Mouse (Mus musculus) A20 (cell line): ENCODE measurements around the gene Hs3st4.

Source experiments
- DNase-seq: peaks from one replicate; pipeline ENCODE4 v3.0.0-alpha.2; 2011; ENCODE audit warnings: low read depth, low spot score

The Hs3st4 gene

DNA sequence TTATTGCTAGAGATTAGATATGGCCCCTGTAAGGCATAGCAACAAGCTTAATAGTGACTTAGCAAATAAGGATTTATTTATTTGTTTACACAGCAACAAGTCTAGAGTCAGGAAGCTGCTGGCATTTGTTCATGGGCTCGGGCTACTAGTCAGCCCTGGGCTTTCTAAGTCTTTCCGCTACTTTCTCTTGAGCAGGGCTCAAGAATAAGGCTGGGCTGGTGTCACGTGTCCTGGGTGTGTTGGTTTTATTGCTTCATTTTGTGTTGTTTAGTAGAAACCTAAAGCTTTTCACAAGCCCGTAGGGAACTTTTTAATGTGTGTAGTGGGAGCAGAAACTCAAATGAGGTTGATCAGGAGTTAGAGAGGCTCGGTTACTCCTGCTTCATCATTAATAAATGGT lies 153.5 kb downstream of the Hs3st4 start:
- DNase-seq = no peak

DNA sequence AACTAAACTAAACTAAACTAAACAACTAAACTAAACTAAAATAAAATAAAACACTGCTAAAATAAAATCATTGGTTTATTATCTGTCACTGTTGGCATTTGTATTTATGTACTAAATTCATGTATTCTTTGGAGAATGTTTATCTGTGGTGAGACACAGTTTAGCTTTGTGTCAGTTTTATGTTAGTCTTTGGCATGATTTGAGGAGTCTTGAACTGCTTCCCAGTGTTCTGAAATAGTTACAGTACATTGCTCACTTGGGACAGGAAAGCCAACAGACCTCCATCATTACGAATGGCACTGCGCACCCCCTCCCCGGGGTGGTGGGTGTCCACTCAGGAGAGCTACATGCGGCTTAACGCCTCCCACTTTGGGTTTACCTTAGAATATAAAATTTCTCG lies 158.6 kb downstream of the Hs3st4 start:
- DNase-seq = no peak

DNA sequence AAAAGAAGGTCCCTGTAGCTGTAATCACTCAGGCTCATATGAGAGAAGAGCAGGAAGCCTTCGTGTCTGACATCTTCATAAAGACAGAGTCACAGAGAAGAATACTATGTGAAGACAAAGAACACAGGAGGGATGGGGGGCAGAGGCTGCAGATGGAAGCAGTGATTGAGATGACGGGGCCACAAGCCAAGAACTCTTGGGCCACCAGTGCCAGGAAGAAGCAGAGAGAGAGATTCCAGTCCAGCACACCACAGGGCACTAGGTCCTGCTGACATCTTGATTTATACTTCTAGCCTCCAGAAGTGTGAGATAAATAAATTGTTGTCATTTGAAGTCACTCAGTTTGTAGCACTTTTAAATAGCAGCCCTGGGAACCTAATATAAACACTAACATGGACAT lies 168.2 kb downstream of the Hs3st4 start:
- no peak for DNase-seq

DNA sequence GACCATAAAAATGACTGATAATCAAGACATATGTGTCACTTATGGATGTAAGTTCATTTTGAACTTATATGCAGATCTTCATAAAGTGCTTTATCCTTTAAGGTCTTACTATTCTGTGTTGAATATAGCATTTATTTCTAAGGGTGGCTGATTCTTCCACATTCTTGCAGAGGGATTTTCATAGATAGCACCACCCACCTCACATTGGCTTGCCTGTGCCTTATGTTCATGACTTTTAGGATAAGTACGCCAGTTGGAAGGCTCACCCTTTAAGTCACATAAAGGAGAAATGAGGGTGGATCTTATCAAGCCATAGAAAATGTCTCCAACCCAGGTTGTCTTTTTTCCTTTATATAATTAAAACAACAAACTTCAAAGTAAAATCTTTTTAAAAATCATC lies 180.6 kb downstream of the Hs3st4 start:
- no peak for DNase-seq

DNA sequence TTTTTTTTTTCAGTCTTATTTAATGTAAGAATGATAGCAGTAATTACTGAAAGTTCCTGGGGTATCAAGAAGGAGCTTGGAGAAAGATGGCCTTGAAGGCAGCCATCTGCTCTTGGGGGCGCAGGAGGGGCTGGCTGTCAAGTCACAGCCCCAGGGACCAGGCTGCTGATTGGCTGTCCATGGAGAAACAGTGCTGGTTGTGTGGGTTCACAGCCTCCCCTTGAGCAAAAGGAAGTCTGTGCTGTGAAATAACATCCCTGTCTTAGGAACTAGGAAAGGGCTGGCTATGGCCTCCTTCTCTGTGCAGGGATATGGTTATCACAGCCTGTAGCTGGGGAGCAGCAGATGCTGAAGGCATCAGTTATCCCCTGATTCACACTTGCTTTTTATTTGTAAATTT lies 183.6 kb downstream of the Hs3st4 start:
- DNase-seq = no peak

DNA sequence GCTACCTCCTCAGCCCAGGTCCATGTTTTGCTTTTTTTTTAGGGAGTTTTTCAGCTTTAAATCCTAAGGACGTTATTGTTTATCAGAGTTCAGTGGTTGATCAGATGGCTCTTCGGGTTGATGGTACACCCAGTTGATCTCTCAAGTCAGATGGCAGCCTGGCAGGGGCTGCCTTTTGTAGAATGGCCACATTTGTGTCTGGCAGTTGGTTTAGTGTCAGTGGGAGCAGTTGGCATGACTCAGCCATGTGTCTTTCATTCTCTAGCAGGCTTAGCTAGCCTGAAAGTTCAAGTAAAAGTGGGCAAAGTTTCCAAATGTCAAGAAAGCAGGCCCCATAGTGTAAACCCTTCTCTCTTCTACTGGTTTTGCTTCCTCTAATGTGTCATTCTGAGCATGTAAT lies 186.1 kb downstream of the Hs3st4 start:
- no peak for DNase-seq

DNA sequence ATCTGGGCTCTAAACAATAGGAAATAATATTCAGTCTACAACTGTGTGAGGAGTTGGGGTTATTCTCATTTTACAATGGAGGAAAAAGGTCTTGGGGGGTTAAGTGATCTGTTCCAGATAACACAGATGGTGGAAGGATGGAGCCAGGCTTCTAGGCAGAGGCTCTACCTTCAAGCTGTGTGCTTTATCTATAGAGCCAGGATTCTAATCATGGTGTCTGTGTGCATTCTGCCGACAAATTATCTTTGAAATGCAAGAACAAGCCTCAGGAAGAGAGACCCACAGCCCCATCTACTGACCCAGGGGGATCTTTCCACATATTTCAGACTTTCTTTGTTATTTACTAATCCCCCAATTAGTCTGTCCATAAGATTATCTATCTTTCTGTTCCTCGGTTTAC lies 187.3 kb downstream of the Hs3st4 start:
- DNase-seq = no peak

DNA sequence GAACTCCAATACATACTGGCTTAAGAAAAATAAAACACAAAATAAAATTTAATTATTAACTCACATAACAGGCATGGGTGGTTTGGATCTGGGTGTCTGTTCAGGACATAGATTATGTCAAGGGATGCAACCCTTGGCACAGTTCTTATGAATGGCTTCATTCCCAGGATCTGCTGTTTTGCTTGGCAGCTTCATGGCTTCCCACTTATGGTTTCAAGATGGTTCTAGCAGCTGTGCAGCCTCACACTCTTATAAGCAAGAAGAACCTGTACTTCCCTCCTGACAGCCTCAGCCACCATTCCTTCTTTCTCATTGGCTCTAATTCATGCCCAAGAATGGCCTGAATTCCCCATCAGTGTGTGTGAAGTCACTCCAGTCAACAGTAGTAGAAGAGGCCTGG lies 189.3 kb downstream of the Hs3st4 start:
- DNase-seq = no peak

DNA sequence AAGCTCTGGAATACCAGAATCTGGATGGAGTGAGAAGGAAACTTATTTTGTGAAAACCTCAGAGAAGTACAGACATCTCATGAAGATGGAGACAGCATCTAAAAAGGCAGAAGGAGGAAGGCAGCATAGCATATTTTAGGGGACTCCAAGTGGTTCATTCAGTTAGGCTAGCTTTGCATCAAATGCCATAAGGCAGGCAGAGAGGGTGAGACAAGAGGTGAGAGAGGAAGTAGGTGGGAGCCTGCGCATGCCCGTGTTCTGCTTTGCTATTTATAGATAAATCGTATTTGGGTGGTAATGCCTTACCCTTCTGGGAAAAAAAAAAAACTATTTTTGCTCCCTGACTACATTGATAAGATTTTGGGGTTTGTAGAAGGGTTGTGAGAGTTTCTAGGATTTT lies 198.3 kb downstream of the Hs3st4 start:
- DNase-seq = no peak

DNA sequence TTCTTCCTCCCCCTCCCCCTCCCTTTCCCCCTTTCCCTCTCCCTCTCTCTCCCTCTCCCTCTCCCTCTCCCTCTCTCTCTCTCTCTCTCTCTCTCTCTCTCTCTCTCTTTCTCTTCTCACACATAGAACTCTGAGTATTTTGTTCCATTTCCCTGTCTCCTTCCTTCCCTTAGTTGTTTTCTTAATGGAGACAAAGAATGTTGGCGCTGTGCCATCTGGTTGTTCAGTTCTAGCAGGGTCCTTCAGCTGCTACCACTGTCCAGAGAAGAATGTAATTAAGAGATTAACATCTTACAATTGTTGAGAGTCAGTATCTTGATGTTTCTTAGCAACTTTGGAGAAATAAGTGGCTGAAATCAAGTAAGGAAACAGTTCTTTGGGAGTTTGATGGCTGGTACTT lies 202.0 kb downstream of the Hs3st4 start:
- DNase-seq = no peak

DNA sequence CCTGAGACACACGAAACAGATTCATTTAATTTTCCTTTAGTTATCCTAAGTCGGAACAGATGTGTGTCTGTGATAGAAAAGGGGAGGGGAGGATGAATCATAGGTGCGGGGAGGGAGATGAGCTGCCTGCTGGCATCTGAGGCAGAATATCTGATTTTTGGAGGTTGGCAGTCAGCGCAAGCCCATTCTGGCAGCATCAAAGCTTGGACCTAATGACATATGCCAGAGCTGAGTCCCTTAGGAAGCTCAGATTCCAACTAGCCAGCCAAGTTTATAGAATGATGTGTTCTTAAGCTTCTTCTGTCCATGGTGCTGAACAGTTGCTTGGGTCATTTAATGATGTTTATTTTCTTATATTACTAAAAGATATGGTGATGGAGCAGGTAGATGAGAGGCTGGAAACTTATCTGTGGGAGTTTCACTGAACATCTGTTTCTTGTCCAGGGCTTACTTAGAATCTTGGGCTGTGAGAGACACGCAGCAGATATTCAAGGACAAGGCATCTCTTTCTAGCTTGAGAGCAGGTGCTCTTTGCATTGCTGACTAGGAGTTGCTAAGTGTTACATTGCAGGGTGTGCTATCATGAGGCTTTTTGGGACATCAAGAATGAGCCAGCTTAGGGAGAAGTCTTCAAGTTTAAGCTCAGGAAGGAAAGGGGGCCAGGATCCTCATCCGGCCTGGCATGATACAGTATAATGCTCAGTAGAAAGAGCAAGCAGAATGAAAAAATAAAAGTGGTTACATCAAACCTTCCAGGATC lies 216.3 kb downstream of the Hs3st4 start:
- DNase-seq = no peak

DNA sequence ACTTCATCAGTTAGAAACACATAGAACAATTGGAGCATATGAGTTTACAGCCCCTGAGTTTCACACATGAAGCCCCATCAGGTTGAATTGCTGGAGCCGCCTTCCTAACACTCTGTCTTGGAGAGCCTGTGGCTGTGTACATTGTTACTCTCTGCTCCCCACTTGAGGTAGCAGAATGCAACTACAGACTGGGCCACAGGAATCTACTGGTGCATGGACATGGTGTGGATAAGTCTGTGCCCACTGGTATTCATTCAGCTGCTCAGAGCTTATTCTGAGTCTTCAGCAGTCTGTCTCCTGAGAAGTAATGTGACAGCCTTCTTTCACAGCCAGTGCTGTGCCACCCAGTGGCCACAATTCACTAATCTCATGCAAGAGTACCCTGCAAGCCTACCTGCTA lies 234.3 kb downstream of the Hs3st4 start:
- no peak for DNase-seq

DNA sequence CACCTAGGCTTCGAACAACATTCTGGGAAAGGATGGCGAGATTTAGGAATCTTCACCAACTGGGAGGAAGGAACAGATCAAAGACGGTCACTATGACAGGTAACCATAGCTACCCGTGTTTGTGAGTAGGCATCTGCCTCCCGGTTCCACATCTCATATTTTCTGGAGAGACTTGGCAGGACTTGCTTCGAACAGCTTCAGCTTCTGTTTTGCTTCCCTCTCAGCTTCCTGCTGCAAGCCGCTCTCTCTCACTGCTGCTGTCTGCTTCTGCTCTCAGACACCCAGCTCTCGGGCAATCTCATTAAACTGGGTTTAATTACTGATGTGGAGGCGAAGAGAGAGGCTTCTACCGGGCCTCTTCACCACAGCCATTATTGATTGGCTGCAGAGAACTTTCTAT lies 237.9 kb downstream of the Hs3st4 start:
- DNase-seq = no peak

DNA sequence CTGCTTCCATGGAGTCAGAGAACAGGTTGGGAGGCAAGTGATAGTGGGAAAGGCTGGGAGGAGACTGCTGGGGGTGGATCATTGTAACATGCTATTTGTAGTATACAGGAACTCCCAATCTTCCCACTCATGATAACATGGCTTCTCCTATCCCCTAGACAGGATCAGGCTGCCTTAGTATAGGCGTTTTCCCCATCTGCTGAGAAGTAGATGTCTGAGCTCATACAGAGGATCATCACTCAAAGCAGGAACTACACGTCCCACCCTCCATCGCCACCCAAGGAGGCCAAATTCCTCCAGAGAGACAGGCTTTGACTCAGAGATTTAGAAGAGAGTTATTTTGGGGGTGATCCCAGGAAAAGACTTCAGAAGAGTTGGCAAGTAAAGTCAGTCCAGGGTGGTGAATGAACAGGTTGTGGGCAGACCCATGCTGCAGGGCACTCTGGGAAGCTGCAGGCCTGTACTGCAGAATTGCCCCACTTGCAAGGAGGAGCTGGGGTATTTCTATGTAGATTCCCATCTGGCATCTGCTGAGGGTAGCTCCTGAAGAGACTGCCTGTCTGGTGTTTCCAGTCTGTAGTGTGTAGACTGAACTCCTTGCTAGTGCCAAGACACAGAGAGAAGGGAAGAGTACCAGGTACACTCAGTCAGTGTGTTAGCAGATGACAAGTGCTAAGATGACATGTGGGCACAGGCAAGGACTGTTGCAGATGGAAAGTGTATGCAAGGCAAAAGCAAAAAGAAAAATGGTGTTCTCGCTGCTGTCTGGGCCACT lies 255.4 kb downstream of the Hs3st4 start:
- no peak for DNase-seq

DNA sequence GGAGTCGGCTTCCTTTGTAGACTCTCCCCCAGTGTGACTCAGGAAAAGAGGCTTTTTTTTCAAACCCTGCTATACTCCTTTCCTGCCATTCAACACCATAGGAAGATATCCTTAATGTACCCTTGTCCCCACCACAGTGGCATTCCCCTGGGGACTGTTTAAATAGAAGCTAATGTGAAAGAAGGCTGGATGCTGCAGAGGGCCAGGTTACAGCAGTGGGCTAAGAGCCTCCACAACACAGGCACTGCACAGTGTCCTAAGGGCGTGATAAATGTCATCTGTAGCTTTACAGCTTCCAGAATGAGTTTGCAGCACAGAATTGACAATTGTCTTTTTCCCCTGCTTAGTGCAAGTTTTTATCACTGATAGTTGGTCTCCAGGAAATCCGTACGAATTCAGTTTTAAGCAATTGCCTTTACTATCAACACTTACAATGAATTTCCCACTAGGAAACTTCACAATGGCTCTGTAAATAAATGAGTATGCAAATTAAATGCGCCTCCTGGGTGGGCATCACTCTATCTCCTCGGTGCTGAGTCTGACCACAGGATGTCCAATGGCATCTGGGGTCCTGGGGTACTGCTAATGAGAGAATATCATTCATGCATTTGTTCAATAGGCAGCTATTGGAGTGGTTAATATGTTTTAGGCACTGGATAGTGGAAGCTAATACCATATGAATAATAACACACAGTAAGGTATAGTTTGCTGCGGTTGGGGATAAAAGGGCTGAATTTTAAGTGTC lies 257.4 kb downstream of the Hs3st4 start:
- no peak for DNase-seq

DNA sequence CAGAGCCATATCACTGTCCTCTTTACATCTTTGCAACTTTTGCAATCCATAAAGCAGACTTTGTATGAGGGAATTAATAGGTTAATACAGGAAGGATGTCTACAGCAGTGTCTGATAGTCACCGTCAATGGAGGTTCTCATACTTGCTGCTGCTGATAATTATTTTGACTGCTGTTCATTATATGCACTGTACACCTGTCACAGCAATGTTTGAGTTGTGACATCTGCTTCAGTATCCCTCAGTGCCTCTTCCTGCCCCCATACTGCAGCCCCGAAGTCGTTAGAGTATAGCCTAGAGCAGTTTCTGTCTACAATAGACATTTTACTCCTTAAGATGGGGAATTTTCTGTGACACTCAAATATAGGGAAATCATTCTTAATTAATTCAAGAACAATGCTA lies 267.2 kb downstream of the Hs3st4 start:
- DNase-seq = no peak

DNA sequence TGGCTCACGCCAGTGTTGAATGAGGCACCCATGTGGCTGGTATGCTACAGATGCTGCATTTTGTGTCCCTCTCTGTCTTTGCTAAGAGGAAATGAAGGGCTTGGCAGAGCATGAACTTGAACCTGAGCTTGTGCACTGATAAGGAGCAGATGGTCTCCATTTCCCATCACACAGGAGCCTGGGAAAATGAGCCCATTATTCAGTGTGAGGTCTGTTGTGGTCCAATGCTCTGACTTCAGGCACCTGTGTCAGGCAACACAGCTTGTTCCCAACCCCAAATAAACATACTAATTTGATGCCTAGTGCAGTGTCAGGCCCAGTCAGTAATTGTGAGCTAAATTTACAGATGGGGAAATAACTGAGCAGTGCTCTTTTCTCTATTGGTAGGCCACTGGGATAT lies 267.9 kb downstream of the Hs3st4 start:
- no peak for DNase-seq

DNA sequence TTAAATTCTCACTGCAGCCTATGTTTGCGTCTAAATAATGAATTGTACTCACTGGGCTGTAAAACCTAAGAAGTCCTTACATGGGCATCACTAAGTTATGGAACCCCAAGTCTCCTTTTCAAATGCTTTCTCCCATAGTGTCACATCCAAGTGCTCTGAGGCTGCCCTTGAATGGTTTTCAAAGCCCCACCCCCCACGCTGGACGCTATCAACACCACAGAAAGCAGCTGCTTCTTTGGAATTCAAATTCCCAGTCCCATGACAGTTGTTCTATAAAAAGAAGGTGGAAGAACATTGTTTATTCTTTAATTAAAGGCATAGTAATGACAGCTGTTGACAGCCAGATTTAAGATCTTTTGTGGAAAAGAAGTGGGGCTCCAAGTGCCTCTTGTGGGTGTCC lies 275.8 kb downstream of the Hs3st4 start:
- DNase-seq = no peak

DNA sequence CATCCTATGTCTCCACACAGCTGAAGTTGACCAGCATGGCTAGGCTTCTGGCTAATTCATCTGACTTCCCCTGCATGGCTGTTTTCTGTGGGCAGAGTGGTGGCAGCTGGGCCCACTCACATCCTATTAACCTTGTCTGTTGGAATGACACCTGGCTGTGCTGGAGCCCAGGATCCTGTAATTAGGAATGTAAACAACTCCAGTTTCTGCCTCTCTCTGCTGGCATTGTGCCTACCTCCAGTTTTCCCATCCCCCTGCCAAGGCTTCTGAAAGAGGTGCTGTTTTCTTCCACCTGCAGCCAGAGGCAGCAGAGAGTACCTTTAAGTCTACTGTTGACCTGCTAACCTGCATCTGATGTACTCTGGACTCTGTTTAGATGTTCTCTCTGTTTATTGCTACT lies 288.1 kb downstream of the Hs3st4 start:
- no peak for DNase-seq

DNA sequence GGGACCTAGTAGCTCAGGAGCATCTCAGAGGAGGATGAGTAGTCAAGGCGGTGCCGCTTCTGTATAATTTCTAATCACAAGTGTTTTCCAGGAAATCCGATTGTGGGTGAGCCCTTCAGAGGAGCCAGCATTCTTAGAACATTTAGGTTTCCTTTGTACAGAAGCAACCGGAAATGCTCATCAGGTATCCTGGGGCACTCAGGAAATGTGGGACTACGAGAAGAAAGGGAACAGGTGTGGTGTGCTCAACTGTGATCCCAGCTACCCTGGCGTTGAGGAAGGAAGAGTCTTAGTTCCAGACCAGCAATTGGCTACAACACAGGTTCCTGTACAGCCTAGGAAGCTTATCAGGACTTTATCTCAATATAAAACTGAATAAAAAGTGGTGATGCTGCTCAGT lies 307.2 kb downstream of the Hs3st4 start:
- DNase-seq = no peak

DNA sequence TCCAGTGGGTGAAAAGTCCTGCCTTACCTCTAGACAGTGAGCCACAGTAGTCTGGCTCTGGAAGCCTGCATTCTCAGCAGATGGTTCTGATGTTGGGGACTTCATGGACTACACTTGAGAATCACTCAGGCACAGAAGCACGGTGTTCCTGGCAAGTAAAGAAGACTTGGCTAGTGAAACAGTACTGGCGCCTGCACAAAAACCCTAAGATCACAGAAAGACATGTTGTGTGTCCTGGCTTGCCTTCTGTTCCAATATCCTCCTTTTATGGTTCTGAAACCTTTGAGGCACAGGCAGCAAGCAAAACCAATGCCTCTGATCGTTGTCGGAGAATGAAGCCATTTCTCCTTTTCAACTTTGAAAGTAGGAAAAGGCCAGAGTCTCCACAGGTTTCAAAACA lies 336.8 kb downstream of the Hs3st4 start:
- DNase-seq = no peak

DNA sequence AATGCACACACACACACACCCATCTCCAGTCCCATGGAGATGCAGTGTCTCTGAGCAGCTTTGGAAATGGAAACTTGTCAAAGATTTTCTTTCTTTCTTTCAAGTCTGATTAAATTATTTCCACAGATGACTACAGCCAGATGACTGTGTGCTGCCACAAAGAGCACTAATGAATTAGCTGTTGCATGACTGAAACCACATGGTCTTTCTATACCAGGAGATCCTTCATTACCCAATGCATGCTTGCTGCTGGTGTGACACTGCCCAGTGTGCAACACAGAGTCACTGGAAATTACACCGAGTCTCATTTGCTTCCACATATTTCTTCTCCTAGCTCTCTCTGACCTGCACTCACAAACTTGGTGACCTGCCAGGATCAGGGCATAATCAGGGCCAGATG lies 353.0 kb downstream of the Hs3st4 start:
- no peak for DNase-seq

DNA sequence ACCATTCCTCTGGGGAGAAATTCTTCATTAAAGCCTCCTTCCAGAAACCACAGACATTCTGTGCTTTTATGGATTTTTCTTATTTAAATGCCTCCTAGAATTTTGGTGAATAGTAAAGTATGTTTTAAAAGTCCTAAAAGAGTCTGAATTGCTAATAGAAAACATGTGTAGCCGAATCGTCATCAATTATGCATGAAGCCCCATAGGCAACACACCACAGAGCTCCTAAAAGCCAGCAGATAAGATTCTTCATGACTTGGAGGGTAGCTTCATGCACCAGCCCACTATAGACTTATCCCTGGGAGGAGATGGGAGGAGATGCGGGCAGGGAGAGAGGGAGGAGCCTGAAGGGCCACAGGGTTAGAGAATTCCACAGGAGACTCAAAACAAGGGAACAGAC lies 358.8 kb downstream of the Hs3st4 start:
- DNase-seq = no peak
